Mouse (Mus musculus): Measurements from ENCODE around the gene Trmt1. TPM values are rescaled to one million over a fixed set of nuclear protein-coding genes. Genes with fewer than 3 reads are reported as not detected.

Gene Trmt1
- total RNA-seq, 2 experiments from 2014 or later, result 96.9 to 108 TPM

DNA sequence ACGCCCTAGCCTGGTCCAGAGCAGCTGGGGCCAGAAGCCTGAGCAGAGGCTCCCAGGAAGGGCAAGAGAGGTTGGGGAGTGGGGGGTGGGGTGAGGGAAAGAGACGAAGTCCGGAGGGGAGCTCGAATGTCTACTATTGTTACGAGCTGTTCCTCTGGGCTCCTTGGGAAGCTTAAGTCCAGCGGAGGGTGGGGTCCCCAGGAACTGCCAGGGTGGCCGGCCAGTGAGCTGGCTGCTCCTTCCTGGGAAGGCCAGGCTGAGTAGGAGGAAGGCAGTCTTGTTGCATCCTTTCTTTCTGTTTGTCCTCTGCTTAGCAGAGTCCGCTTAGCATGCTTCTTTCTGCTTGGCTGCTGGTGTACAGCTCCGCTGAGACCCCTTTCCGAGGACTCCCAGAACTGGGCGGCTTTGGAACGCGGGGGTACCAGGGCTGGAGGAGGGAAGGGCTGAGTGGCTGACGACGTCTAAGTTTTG lies 22.0 kb downstream of the Trmt1 start:
- no peak for DNase-seq (ENCODE audit: low spot score in 2 of 2)

DNA sequence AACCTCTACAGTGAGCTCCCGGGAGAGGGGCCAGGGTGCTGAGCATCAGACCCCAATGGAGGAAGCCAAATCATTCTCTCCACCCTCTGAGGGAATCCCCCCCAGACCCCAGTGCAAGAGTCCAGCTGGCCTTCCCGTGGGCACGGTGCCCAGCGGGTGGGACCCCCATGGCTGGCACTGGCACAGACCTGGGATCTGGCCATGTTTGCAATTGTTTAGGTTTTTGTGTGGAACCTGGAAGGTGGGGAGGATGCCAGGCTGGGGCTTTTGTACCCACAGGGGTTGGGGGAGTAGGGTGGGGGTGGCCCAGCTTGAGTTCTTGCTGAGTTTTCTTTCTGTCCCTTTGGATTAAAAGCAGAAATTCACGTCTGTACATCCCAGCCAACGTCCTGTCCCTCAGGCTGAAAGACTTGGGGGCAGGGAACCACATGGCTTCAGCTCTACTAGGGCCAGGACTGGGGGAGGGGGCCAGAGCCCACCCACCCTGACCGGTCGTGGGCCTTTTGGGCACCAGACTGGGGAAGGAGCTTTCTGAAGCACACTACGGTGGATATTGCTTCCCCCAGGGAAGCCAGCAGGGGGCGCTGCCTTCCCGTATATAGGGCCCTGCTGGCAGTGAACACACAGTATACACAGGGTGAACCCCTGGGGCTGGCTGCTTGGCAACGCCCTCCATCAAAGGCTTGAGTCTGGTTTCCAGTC lies 22.8 kb downstream of the Trmt1 start:
- DNase-seq (ENCODE audit: low spot score in 2 of 2), result peak; percentile 81 to 94

- DNase-seq (ENCODE audit: low spot score in 2 of 2), result no peak
These were observed 23.8 kb downstream of the Trmt1 start for GRCm38 (mm10) chr8:84709931-84710330.

DNA sequence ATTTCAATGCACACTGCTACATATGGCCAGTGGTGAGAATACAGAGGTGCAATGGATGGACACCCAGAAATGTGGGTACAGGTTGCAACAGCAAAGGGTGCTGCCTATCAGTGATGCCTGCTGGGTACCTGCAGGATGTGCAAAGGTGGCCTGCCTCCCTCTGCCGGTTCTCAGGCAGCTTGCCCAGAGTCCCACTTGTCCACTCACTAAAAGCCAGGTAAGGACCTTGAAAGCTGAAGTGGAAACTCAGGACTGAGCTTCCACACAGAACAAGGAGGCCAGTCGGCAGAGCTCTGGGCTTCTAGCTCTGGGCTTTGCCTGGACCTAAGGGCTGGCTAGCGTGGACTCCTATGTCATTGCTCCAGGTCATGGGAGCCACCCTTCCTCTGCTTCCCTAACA lies 25.2 kb downstream of the Trmt1 start:
- DNase-seq (ENCODE audit: low spot score in 2 of 2), result no peak

GRCm38 (mm10) chr8:84711933-84712758 lies 26.0 kb downstream of the Trmt1 start:
- DNase-seq (ENCODE audit: low spot score in 2 of 2), result no peak

DNA sequence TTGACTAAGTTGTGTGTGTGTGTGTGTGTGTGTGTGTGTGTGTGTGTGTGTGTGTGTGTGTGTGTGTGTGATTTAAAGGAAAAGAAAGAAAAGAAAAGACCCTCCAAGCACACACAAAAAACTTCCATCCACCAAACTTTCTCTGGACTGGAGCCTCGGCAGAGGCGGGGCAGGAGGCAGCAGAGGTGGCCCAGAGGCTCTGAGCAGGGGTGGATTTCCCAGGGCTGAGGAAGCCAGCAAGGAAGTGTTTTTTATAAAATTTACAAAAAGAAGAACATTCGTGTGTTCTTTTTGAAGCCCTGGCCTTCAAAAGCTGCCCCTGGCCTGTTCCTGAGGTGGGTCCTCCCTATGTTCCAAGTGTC lies 26.6 kb downstream of the Trmt1 start:
- DNase-seq (ENCODE audit: low spot score in 2 of 2), result no peak

- DNase-seq (ENCODE audit: low spot score in 2 of 2), result no peak
These were observed 27.3 kb downstream of the Trmt1 start for GRCm38 (mm10) chr8:84713381-84713780.

DNA sequence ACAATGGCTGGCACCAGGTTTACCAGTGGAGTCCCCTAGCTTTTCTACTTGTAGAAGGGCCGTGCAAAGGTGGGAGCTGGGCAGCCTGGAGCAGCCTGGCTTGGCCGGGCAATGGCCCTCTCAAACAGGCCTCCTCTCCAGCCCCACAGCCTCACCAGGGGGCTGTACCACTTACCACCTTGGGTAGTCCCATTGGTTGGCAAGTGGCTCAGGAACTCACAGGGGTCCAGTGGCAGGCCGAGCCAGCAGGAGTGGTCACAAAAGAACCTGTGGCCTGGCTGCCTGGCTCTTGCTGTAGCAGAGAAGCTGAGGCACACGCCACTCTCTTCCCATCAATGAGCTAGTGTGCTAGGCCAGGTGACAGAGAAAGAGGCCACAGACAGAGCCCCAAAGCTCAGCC lies 28.1 kb downstream of the Trmt1 start:
- DNase-seq (ENCODE audit: low spot score in 2 of 2), result no peak

- no peak for DNase-seq (ENCODE audit: low spot score in 2 of 2)
These were observed 29.9 kb downstream of the Trmt1 start for GRCm38 (mm10) chr8:84715893-84716468.

DNA sequence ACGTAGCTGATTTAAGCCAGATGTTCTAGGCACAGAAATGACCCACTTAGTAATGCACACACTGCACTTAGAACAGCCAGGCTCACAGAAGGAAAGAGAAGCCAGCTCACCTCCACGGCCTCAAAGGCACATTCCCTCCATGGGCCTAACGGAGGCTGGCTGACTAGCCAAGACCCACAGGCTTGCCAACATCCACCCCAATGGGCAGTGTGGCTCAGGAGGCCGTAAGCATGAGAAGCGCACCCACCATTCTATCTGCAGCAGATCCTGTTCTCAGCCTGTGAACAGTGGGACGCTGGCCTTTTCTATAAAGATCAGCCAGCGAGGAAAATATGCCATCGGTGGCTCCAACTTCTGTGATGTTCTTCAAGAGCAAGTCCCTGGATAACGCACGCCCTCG lies 30.7 kb downstream of the Trmt1 start:
- DNase-seq (ENCODE audit: low spot score in 2 of 2), result no peak

DNA sequence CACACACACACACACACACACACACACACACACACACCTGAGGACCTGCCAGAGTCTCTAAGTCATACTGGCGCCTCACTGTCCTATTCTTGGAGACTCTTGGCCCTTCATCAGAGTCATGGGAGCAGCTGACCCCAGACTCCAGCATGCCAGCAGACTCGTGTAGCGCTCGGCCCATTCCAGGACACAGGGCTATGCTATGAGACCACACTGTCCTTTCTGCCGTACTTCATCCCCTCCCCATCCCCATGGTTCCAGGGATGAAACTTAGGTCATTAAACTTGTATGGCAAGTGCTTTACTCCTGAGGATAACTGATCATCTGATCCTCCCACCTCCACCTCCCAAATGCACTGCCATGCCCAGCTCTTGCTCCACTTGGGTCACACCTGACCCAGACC lies 32.4 kb downstream of the Trmt1 start:
- no peak for DNase-seq (ENCODE audit: low spot score in 2 of 2)

GRCm38 (mm10) chr8:84718959-84719690 lies 33.0 kb downstream of the Trmt1 start:
- no peak for DNase-seq (ENCODE audit: low spot score in 2 of 2)

- DNase-seq (ENCODE audit: low spot score in 2 of 2), result no peak
These were observed 36.4 kb downstream of the Trmt1 start for GRCm38 (mm10) chr8:84722530-84722849.

- peak in 1 of 2 experiments; percentile 82 for DNase-seq (ENCODE audit: low spot score in 2 of 2)
These were observed 36.9 kb downstream of the Trmt1 start, which contains the start of gene G430095P16Rik for GRCm38 (mm10) chr8:84722850-84723570. Gene G430095P16Rik (plus strand): TSS chr8:84723007.

DNA sequence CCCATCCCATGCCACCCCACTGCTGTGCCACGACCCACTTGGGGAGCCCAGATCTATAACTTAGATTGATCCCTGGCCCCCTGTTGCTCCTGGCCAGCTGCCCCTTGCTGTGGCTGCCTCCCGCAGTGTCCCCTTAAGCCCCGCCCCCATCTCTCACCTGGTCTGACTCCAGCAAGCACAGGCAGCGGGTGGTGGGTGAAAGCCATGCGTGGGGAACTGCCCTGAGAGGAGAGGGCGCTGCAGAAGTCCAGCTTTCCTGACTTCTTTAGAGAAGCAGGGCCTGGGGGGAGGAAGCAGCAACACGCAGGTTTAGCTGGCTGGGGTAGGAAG lies 37.4 kb downstream of the Trmt1 start:
- DNase-seq (ENCODE audit: low spot score in 2 of 2), result no peak

DNA sequence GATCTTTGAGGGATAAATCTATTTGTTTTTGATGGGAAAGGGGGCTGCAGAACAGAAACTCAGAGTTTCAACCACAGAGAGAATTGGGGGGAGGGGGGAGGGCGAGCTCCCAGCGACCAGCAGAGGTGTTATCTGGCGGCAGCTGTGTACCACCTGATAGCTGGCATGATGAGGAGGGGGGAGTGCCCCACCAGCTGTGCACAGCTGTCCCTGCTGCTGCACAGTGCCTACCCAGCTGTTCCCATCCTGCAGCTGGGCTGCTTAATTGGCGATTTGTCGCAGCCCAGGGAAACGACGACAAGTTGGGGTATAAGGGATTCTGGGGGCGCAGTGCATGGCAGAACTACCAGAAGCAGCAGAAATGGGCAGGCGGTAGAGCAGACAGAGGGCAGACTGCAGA lies 38.6 kb downstream of the Trmt1 start:
- no peak for DNase-seq (ENCODE audit: low spot score in 2 of 2)

DNA sequence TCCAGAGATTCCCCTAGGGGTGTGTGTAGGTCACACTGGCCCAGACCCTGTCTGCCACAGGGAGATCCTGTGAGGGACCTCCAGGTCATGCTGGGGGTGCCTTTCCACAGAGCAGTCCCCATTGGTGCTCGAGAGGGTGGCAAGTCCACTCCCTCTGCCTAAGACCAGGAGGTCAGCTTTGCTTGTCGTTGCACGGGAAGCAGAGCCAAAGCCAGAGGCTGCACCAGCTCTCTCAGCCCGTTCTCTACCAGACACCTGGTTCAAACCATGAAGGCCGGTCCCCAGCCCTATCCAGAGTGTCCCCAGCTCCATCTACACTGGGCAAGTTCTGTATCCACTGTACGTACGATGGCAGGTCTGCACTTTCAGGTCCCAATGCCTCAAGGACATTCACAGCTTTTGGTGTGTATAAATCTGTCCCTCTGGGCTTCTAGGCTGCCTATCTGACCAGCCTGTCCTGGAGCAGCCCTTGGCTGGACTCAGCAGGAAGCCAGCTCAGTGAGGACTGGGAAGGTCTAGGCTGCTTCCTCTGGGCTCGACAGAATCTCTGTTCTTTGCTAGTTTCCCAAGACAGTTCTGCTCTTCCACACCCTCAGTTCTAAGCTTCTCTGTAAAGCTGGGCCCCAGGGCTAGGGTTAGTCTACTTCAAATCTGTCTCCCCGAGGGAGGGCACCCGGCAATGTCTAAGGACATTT lies 39.3 kb downstream of the Trmt1 start:
- DNase-seq (ENCODE audit: low spot score in 2 of 2), result no peak

DNA sequence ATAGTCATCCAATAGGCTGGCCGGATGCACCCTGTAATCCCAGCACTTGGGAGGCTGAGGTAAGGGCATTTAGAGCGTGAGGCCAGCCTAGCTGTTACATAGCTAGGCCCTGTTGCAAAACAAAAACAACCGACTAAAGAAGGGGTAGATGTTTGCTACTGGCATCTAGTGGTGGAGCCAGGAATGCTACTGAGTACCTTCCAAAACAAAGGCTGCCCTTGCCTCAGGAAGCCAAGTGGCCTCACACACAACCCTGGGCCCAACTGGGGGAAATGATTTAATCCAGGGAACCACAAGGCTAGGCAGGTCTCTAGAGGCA lies 39.8 kb downstream of the Trmt1 start:
- peak in 1 of 2 experiments; percentile 75 for DNase-seq (ENCODE audit: low spot score in 2 of 2)

GRCm38 (mm10) chr8:84728474-84728873 lies 42.4 kb downstream of the Trmt1 start:
- DNase-seq (ENCODE audit: low spot score in 2 of 2), result peak in 1 of 2 experiments; percentile 66

DNA sequence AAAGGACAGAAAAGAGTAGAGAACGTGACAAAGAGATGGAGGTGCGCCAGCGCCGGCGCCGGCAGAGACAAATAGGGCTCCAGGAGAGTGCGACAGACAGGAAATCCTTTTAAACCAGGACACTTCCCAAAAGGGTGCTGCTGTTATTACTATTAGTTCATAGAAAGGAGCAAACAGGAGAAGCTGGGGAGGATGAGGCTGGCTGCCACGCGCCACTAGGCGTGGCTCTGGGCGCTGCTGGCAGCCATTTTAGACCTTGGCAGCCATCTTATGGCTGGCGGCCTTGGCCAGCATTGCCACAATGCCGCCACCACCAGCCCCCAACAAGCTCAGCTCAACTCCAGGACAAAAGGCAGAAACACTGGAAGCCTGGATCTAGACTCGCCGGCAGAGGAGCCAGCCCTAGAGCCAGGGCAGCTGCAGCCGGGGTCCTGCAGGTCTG lies 43.8 kb downstream of the Trmt1 start:
- peak in 1 of 2 experiments; percentile 65 for DNase-seq (ENCODE audit: low spot score in 2 of 2)

All from layer of hippocampus, adult 18-20 months (tissue).